Mouse (Mus musculus): ENCODE data around the gene Sacs.
A peak's percentile ranks its signal among the peaks of the same experiment; 100 is the strongest.
"Not testable (repeated sequence)": the region's sequence is repeated elsewhere in the genome, so short reads cannot be mapped to it uniquely, and the experiment has no call there.

Gene Sacs

GRCm38 (mm10) chr14:61124755-61125154 is 13.5 kb upstream of the Sacs start:
- TF ChIP-seq CTCF (conservative IDR thresholded peaks at IDR 0.05; ENCODE audit: low read length) (no peak), POU5F1 (IDR thresholded peaks at IDR 0.05; ENCODE audit: borderline replicate concordance, low read length) (no peak), NANOG (IDR thresholded peaks at IDR 0.05; ENCODE audit: borderline replicate concordance, low read length) (no peak)
- Histone ChIP-seq H3K27me3 (ENCODE audit: insufficient read depth, low read length) (no peaks in the 10 kb centered on the region), H3K4me3 (replicated peaks; ENCODE audit: low read length) (no peak overlapping the region), H3K4me1 (replicated peaks; ENCODE audit: low read depth, low read length) (peaks cover 16% of the 10 kb centered on the region), H3K36me3 (ENCODE audit: insufficient read depth, low read length) (no peaks in the 10 kb centered on the region), H3K9me3 (ENCODE audit: low read length) (peaks cover 20% of the 10 kb centered on the region)

DNA sequence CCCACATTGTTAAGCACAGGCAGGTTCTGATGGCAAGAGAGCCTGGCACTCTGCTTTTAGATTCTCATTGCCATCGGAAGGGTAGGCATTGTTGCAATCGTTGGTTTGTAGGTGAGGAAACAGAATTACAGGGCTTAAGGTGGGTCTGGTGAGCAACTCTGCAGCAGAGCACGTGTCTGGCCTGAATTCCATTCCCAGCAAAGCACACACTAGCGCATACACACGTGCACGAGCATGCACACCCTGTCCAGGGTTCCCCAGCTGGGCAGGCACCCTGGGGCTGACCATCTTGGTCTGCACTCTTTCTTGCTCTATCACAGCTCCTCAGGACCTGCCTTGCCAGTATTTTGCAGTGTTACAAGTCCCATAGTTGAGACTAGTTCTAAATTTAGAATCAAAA is 13.1 kb upstream of the Sacs start:
- Histone ChIP-seq H3K36me3 (ENCODE audit: insufficient read depth, low read length) (no peaks in the 10 kb centered on the region), H3K27me3 (ENCODE audit: insufficient read depth, low read length) (no peaks in the 10 kb centered on the region), H3K4me3 (replicated peaks; ENCODE audit: low read length) (no peak overlapping the region), H3K4me1 (replicated peaks; ENCODE audit: low read depth, low read length) (peaks cover 16% of the 10 kb centered on the region), H3K9me3 (ENCODE audit: low read length) (peaks cover 20% of the 10 kb centered on the region)
- TF ChIP-seq CTCF (conservative IDR thresholded peaks at IDR 0.05; ENCODE audit: low read length) (no peak), POU5F1 (IDR thresholded peaks at IDR 0.05; ENCODE audit: borderline replicate concordance, low read length) (no peak)

- H3K36me3 ChIP-seq (ENCODE audit: insufficient read depth, low read length); H3K9me3 ChIP-seq (ENCODE audit: low read length); H3K4me3 ChIP-seq (replicated peaks; ENCODE audit: low read length): not testable (repeated sequence)
Measured at GRCm38 (mm10) chr14:61127365-61127764, 10.9 kb upstream of the Sacs start.

DNA sequence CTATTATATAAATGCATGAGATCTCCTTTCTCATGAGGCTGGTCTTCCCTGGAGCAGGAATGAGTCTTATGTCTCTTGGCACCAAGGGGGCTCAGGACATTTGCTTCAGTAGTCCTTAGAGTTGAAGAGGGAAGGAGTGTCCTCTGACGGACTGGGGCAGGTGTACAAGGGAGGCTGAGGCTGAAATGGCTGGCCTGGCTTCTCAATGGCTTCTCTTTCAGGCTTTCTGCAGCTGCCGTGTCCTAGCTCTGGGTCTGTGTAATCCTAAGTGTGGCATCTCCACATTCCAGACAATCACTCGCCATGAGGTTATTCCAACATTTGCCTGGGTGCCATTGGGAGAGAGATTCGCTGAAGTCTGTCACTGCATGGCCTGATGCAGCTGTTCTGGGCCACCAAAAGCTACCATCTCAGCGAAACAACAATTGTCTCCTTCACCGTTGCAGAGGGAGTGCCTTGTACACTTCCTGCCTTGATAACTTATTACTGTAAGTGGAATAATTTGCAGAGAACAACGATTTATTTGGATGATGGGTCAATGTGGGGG is 9.2 kb upstream of the Sacs start:
- Histone ChIP-seq H3K4me1 (replicated peaks; ENCODE audit: low read depth, low read length) (peaks cover 28% of the 10 kb centered on the region), H3K27me3 (ENCODE audit: insufficient read depth, low read length) (peaks cover 4% of the 10 kb centered on the region), H3K4me3 (replicated peaks; ENCODE audit: low read length) (no peak overlapping the region), H3K36me3 (ENCODE audit: insufficient read depth, low read length) (no peaks in the 10 kb centered on the region), H3K9me3 (ENCODE audit: low read length) (no peaks in the 10 kb centered on the region)
- TF ChIP-seq POU5F1 (IDR thresholded peaks at IDR 0.05; ENCODE audit: borderline replicate concordance, low read length) (no peak), CTCF (conservative IDR thresholded peaks at IDR 0.05; ENCODE audit: low read length) (no peak), NANOG (IDR thresholded peaks at IDR 0.05; ENCODE audit: borderline replicate concordance, low read length) (no peak)

More at GRCm38 (mm10) chr14:61127365-61127764, 10.9 kb upstream of the Sacs start:
- not testable (repeated sequence) for H3K27me3 ChIP-seq (ENCODE audit: insufficient read depth, low read length)
- peaks cover 16% of the 10 kb centered on the region for H3K4me1 ChIP-seq (replicated peaks; ENCODE audit: low read depth, low read length)

DNA sequence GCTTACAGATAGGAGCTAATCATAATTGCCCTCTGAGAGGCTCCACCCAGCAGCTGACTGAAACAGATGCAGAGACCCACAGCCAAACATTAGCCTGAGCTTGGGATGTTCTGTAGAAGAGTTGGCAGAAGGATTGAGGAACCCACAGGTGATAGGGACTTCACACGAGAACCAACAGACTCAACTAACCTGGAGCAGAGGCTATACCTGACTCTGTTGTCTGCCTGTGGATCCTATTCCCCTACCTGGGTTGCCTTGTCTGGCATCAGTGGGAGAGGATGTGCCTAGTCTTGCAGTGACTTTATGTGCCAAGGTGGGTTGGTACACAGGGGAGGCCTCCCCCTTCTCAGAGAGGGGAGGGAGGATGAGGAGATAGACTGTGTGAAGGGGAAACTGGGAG is 5.7 kb upstream of the Sacs start:
- peaks cover 6% of the 10 kb centered on the region for H3K27me3 ChIP-seq (ENCODE audit: insufficient read depth, low read length)
- H3K4me1 ChIP-seq (replicated peaks; ENCODE audit: low read depth, low read length), result peaks cover 39% of the 10 kb centered on the region
- H3K9me3 ChIP-seq (ENCODE audit: low read length), result no peaks in the 10 kb centered on the region
- TF ChIP-seq NANOG (IDR thresholded peaks at IDR 0.05; ENCODE audit: borderline replicate concordance, low read length) (no peak), POU5F1 (IDR thresholded peaks at IDR 0.05; ENCODE audit: borderline replicate concordance, low read length) (no peak), CTCF (conservative IDR thresholded peaks at IDR 0.05; ENCODE audit: low read length) (no peak)
- no peak overlapping the region for H3K4me3 ChIP-seq (replicated peaks; ENCODE audit: low read length)
- no peaks in the 10 kb centered on the region for H3K36me3 ChIP-seq (ENCODE audit: insufficient read depth, low read length)

GRCm38 (mm10) chr14:61134381-61135030 is 3.8 kb upstream of the Sacs start:
- H3K36me3 ChIP-seq (ENCODE audit: insufficient read depth, low read length), result no peaks in the 10 kb centered on the region
- H3K4me3 ChIP-seq (replicated peaks; ENCODE audit: low read length), result peak overlapping the region; percentile 69
- no peaks in the 10 kb centered on the region for H3K9me3 ChIP-seq (ENCODE audit: low read length)
- H3K4me1 ChIP-seq (replicated peaks; ENCODE audit: low read depth, low read length), result peaks cover 55% of the 10 kb centered on the region
- H3K27me3 ChIP-seq (ENCODE audit: insufficient read depth, low read length), result peaks cover 12% of the 10 kb centered on the region
- 0 out of 2 replicates have a peak, but pooled peaks have one; percentile 39 for TF ChIP-seq NANOG (IDR thresholded peaks at IDR 0.05; ENCODE audit: borderline replicate concordance, low read length)
- no peak for TF ChIP-seq CTCF (conservative IDR thresholded peaks at IDR 0.05; ENCODE audit: low read length)
- peak; percentile 54; the same call in 1 of the 2 replicates for TF ChIP-seq POU5F1 (IDR thresholded peaks at IDR 0.05; ENCODE audit: borderline replicate concordance, low read length)

DNA sequence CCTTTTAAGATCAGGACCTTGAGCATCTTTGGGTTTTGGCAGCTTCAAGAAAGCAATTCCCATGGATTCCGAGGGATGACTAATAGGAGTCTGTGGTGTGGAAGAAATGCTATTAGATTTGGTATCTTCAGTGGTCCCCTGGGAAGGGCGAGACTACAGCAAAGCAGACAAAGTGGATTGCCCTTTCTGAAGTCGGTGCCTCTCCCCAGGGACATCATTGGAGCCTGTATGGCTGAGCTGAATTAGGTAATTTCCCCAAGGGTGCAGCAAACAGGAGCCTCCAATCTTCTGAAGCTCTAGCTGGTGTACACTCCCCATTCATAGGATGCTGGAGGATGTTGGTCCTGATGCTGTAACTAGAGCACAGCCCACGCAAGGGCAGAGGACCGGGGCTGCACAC is 847 bp upstream of the Sacs start:
- H3K4me3 ChIP-seq (replicated peaks; ENCODE audit: low read length), result no peak overlapping the region
- H3K4me1 ChIP-seq (replicated peaks; ENCODE audit: low read depth, low read length), result peaks cover 59% of the 10 kb centered on the region
- no peaks in the 10 kb centered on the region for H3K36me3 ChIP-seq (ENCODE audit: insufficient read depth, low read length)
- TF ChIP-seq POU5F1 (IDR thresholded peaks at IDR 0.05; ENCODE audit: borderline replicate concordance, low read length), result no peak
- TF ChIP-seq CTCF (conservative IDR thresholded peaks at IDR 0.05; ENCODE audit: low read length), result no peak
- no peak for TF ChIP-seq NANOG (IDR thresholded peaks at IDR 0.05; ENCODE audit: borderline replicate concordance, low read length)
- H3K27me3 ChIP-seq (ENCODE audit: insufficient read depth, low read length), result peaks cover 15% of the 10 kb centered on the region
- no peaks in the 10 kb centered on the region for H3K9me3 ChIP-seq (ENCODE audit: low read length)

DNA sequence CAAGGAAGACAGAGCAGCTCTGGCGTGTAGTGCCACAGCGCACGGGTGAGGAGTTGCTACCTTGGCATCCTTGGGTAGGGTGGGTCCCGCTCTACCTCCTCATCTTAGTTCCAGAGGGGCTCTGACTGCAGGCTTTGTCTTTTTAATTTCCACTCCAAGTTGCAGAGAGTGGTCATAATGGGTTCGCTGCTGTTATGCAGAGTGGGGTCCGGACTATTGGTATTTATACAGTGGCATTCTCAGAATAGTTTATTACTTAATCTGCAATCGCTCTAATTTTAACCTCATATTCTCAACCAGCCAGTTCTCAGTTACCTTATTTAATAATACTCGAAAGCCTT is 440 bp downstream of the Sacs start:
- Histone ChIP-seq H3K4me1 (replicated peaks; ENCODE audit: low read depth, low read length) (peaks cover 64% of the 10 kb centered on the region), H3K4me3 (replicated peaks; ENCODE audit: low read length) (peak overlapping the region; percentile 72), H3K27me3 (ENCODE audit: insufficient read depth, low read length) (peaks cover 12% of the 10 kb centered on the region; the same call in 1 of the 2 replicates), H3K36me3 (ENCODE audit: insufficient read depth, low read length) (no peaks in the 10 kb centered on the region), H3K9me3 (ENCODE audit: low read length) (no peaks in the 10 kb centered on the region)
- no peak for TF ChIP-seq CTCF (conservative IDR thresholded peaks at IDR 0.05; ENCODE audit: low read length)
- TF ChIP-seq NANOG (IDR thresholded peaks at IDR 0.05; ENCODE audit: borderline replicate concordance, low read length), result peak; percentile 79
- TF ChIP-seq POU5F1 (IDR thresholded peaks at IDR 0.05; ENCODE audit: borderline replicate concordance, low read length), result no peak

DNA sequence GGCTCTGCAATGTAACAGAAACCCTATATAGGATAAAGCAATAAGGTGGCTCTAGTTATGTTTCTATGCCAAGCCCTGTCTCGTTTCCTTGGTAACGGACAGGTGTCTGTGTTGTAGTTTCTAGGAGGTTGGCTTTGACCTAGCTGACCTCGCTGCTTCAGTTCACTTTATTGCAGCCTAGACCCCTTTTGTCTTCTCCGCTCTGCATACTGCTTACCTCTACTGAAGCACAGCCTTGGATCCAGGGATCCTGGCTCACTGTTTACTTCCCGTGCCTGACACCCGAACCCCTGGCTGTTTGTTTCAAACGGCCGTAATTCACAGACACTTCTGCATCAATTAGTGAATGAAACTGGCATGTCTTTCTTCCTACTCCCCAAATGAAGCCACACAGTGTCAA is 5.1 kb downstream of the Sacs start:
- TF ChIP-seq NANOG (IDR thresholded peaks at IDR 0.05; ENCODE audit: borderline replicate concordance, low read length), result no peak
- TF ChIP-seq POU5F1 (IDR thresholded peaks at IDR 0.05; ENCODE audit: borderline replicate concordance, low read length), result no peak

More for the DNA sequence above, 5.1 kb downstream of the Sacs start:
- Histone ChIP-seq H3K9me3 (ENCODE audit: low read length) (no peaks in the 10 kb centered on the region), H3K4me1 (replicated peaks; ENCODE audit: low read depth, low read length) (peaks cover 36% of the 10 kb centered on the region), H3K27me3 (ENCODE audit: insufficient read depth, low read length) (peaks cover 17% of the 10 kb centered on the region; the same call in 1 of the 2 replicates), H3K4me3 (replicated peaks; ENCODE audit: low read length) (peak overlapping the region; percentile 63), H3K36me3 (ENCODE audit: insufficient read depth, low read length) (no peaks in the 10 kb centered on the region)
